ENCODE assay signal across 8 mouse cellular contexts in the genomic region with DNA sequence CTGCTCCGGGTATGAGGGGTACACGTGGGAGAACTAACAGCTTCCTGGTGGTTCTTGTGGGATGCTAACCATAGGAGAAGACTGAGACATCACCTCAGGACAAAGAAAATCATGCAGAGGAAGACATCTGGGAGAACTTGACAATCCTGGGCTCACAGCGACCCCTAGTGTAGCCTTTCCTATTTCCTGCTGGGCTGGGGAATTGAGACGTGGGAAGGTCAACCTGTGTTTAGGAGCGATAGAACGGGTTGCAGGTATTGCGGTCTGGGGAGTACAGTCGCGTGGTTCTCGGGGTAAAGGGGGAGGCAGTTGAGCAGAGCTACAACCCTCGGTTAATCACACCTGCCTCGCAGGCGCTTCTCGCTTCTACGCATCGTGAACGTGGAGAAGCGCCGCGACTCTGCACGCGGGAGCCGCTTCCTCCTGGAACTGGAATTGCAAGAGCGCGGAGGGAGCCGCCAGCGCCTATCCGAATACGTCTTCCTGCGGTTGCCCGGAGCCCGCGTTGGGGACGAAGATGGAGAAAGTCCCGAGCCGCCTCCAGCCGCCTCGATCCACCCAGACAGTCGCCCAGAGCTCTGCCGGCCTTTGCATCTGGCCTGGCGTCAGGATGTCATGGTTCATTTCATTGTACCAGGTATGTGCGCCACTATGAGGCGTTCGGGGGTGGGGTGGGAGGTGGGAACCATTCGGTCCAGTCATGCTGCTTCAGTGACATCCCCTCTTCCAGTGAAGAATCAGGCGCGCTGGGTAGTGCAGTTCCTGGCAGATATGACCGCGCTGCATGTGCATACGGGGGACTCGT. TPM values are rescaled to one million over a fixed set of nuclear protein-coding genes. Genes with fewer than 3 reads are reported as not detected.
DNase-seq lines count a peak whose midpoint lies in the region; ATAC-seq lines count a peak whose summit lies in the region.

No protein-coding gene starts in this region.

- H3K4me3 ChIP-seq in forebrain, embryonic 14.5 days (ENCODE audit: low read depth, low read length): peak overlapping the region; percentile 31
- peak overlapping the region; percentile 40 for H3K4me3 ChIP-seq in lung, embryonic 16.5 days (ENCODE audit: low read length)

- WGBS in forebrain, embryonic 14.5 days: 2% methylated on average over 51 of the region's 51 CpGs
- under 1% methylated on average over 51 of the region's 51 CpGs for WGBS in lung, embryonic 16.5 days

- peak overlapping the region; percentile 52 for H3K27ac ChIP-seq in forebrain, embryonic 14.5 days (ENCODE audit: low read depth, low read length)
- H3K27ac ChIP-seq in lung, embryonic 16.5 days (ENCODE audit: low read length): no peak overlapping the region

- H3K27me3 ChIP-seq in forebrain, embryonic 14.5 days (replicated peaks; ENCODE audit: control insufficient read depth, insufficient read depth, low read length): peaks cover 4% of the 10 kb centered on the region; the same call in 1 of the 2 replicates
- H3K27me3 ChIP-seq in lung, embryonic 16.5 days (ENCODE audit: control insufficient read depth, insufficient read depth, low read depth, low read length): peaks cover 26% of the 10 kb centered on the region

- peaks cover 36% of the 10 kb centered on the region for H3K36me3 ChIP-seq in forebrain, embryonic 14.5 days (ENCODE audit: control insufficient read depth, insufficient read depth, low read length)
- H3K36me3 ChIP-seq in lung, embryonic 16.5 days (ENCODE audit: control insufficient read depth, insufficient read depth, low read length): no peaks in the 10 kb centered on the region

- ATAC-seq in forebrain, embryonic 14.5 days: peak; percentile 60
- ATAC-seq in hematopoietic stem cell, adult 5-6 weeks (replicated peaks in 1 of 2; ENCODE audit: insufficient read depth in 1 of 2, low FRiP score in 2 of 2, low TSS enrichment in 1 of 2, low read depth in 1 of 2, poor library complexity in 2 of 2, severe bottlenecking in 2 of 2): peak; percentile 14 to 35; a peak in 1 of 4 replicates
- peak; percentile 27; the same call in 1 of the 2 replicates for ATAC-seq in lung, embryonic 16.5 days (ENCODE audit: low read depth)

- peaks cover 7% of the 10 kb centered on the region for H3K4me1 ChIP-seq in forebrain, embryonic 14.5 days (ENCODE audit: control insufficient read depth, insufficient read depth, low read length)
- H3K4me1 ChIP-seq in lung, embryonic 16.5 days (replicated peaks; ENCODE audit: control insufficient read depth, insufficient read depth, low read length): peaks cover 5% of the 10 kb centered on the region; the same call in 1 of the 2 replicates

- H3K4me2 ChIP-seq in forebrain, embryonic 14.5 days (ENCODE audit: low read length): peak overlapping the region; percentile 76
- peak overlapping the region; percentile 79 for H3K4me2 ChIP-seq in lung, embryonic 16.5 days (ENCODE audit: low read depth, low read length)

- H3K9ac ChIP-seq in forebrain, embryonic 14.5 days (ENCODE audit: low read length): peak overlapping the region; percentile 63
- peak overlapping the region; percentile 38 for H3K9ac ChIP-seq in lung, embryonic 16.5 days (ENCODE audit: low read length)

- H3K9me3 ChIP-seq in forebrain, embryonic 14.5 days (replicated peaks; ENCODE audit: control insufficient read depth, low read length): no peaks in the 10 kb centered on the region
- H3K9me3 ChIP-seq in lung, embryonic 16.5 days (ENCODE audit: control insufficient read depth, low read length): no peaks in the 10 kb centered on the region

- peak; percentile 53 for DNase-seq in T-cell, adult 2 months (ENCODE audit: low spot score)
- peak; percentile 57 for DNase-seq in cerebellum, adult 11-12 months
- peak; percentile 88 for DNase-seq in forebrain, embryonic 14.5 days (ENCODE audit: low spot score)
- DNase-seq in layer of hippocampus, adult 8-10 months (ENCODE audit: low spot score in 2 of 2): peak; percentile 70 to 80
- peak; percentile 59 for DNase-seq in ovary, postnatal 36 days (ENCODE audit: low spot score)
- peak; percentile 72 to 76 for DNase-seq in urinary bladder, postnatal 36 days (ENCODE audit: low spot score in 2 of 2)

RNA-seq across cellular contexts. Expression of a gene that starts 7.8 kb away (rescaled TPM):
- not detected in 2 replicates for polyA plus RNA-seq in forebrain, embryonic 14.5 days (2014; fragmentation: Nextera tagmentation; extraction: Ambion mirVana)
- total RNA-seq in hematopoietic stem cell, adult 5-6 weeks (2017): 1.2 and 2.3 TPM in 2 replicates
- total RNA-seq in layer of hippocampus, adult 8-10 months (2022): not detected
- polyA plus RNA-seq in lung, embryonic 16.5 days (2015; fragmentation: Nextera tagmentation; extraction: Ambion mirVana): 16.6 and 18.5 TPM in 2 replicates

RNA-seq across cellular contexts. Expression of a gene that starts 9.4 kb away (rescaled TPM):
- 29.1 and 29.5 TPM in 2 replicates for polyA plus RNA-seq in forebrain, embryonic 14.5 days (2014; fragmentation: Nextera tagmentation; extraction: Ambion mirVana)
- total RNA-seq in hematopoietic stem cell, adult 5-6 weeks (2017): 4.1 and 6.6 TPM in 2 replicates
- total RNA-seq in layer of hippocampus, adult 8-10 months (2022): 10 to 100 TPM; 72.5 to 87.3 (median 78.8) TPM
- polyA plus RNA-seq in lung, embryonic 16.5 days (2015; fragmentation: Nextera tagmentation; extraction: Ambion mirVana): 3.2 and 3.8 TPM in 2 replicates

RNA-seq across cellular contexts. Expression of a gene that starts 30.1 kb away (rescaled TPM):
- 2.4 and 2.5 TPM in 2 replicates for polyA plus RNA-seq in forebrain, embryonic 14.5 days (2014; fragmentation: Nextera tagmentation; extraction: Ambion mirVana)
- 22.0 and 32.5 TPM in 2 replicates for total RNA-seq in hematopoietic stem cell, adult 5-6 weeks (2017)
- total RNA-seq in layer of hippocampus, adult 8-10 months (2022): 1 to 10 TPM; 2.6 to 3.1 (median 2.9) TPM
- 17.7 and 20.4 TPM in 2 replicates for polyA plus RNA-seq in lung, embryonic 16.5 days (2015; fragmentation: Nextera tagmentation; extraction: Ambion mirVana)

RNA-seq across cellular contexts. Expression of a gene that starts 41.3 kb away (rescaled TPM):
- not detected in 2 replicates for polyA plus RNA-seq in forebrain, embryonic 14.5 days (2014; fragmentation: Nextera tagmentation; extraction: Ambion mirVana)
- not detected in 2 replicates for total RNA-seq in hematopoietic stem cell, adult 5-6 weeks (2017)
- total RNA-seq in layer of hippocampus, adult 8-10 months (2022): not detected
- not detected in 2 replicates for polyA plus RNA-seq in lung, embryonic 16.5 days (2015; fragmentation: Nextera tagmentation; extraction: Ambion mirVana)

RNA-seq across cellular contexts. Expression of a gene that starts 47.3 kb away (rescaled TPM):
- 0.10 TPM in 1 of 2 replicates, not detected in the other for polyA plus RNA-seq in forebrain, embryonic 14.5 days (2014; fragmentation: Nextera tagmentation; extraction: Ambion mirVana)
- not detected in 2 replicates for total RNA-seq in hematopoietic stem cell, adult 5-6 weeks (2017)
- not detected for total RNA-seq in layer of hippocampus, adult 8-10 months (2022)
- 6.7 and 6.9 TPM in 2 replicates for polyA plus RNA-seq in lung, embryonic 16.5 days (2015; fragmentation: Nextera tagmentation; extraction: Ambion mirVana)
